Mouse (Mus musculus) kidney, embryonic 14.5 days (tissue): ENCODE data around the gene Chsy1. TPM values are rescaled to one million over a fixed set of nuclear protein-coding genes. Genes with fewer than 3 reads are reported as not detected.

Experiments used
- ATAC-seq: fragments of 200-750 bp; cut with Nextera tagmentation; 2 replicates; pipeline ENCODE4 v1.8.0; 2017; ENCODE audit warnings: moderate number of reproducible peaks, mild to moderate bottlenecking, moderate TSS enrichment, moderate library complexity; ENCODE audit not compliant: low FRiP score, low TSS enrichment
- H3K27ac ChIP-seq: fragments of 300-500 bp; sonication (generic); 2 replicates; pipeline ENCODE4 v1.5.1; 2014; ENCODE audit warnings: low read depth, mild to moderate bottlenecking, low read length, moderate library complexity, mixed read lengths
- H3K27me3 ChIP-seq: fragments of 300-500 bp; sonication (generic); 2 replicates; pipeline ENCODE4 v1.6.1; 2014; ENCODE audit warnings: mild to moderate bottlenecking, low read length; ENCODE audit not compliant: control insufficient read depth, insufficient read depth
- H3K36me3 ChIP-seq: fragments of 300-500 bp; sonication (generic); 2 replicates; pipeline ENCODE4 v1.6.1; 2014; ENCODE audit warnings: low read length, mixed read lengths; ENCODE audit not compliant: control insufficient read depth, insufficient read depth
- H3K4me1 ChIP-seq: fragments of 300-500 bp; sonication (generic); 2 replicates; pipeline ENCODE4 v1.6.1; 2014; ENCODE audit warnings: low read length, mixed read lengths; ENCODE audit not compliant: control insufficient read depth, insufficient read depth
- H3K4me2 ChIP-seq: fragments of 300-500 bp; sonication (generic); replicated peaks from 2 replicates; pipeline ENCODE4 v1.6.1; 2014; ENCODE audit warnings: low read depth, mild to moderate bottlenecking, low read length
- H3K4me3 ChIP-seq: fragments of 300-500 bp; sonication (generic); 2 replicates; pipeline ENCODE4 v1.5.1; 2014; ENCODE audit warnings: mild to moderate bottlenecking, low read length
- H3K9ac ChIP-seq: fragments of 300-500 bp; sonication (generic); 2 replicates; pipeline ENCODE4 v1.6.1; 2014; ENCODE audit warnings: low read depth, mild to moderate bottlenecking, low read length, moderate library complexity
- H3K9me3 ChIP-seq: fragments of 300-500 bp; sonication (generic); 2 replicates; pipeline ENCODE4 v1.6.1; 2016; ENCODE audit warnings: low read length; ENCODE audit not compliant: control insufficient read depth
- WGBS: fragments of 180-500 bp; shearing (Covaris S2); extraction: QIAGEN DNeasy Blood & Tissue Kit; methylation state at CpG from one replicate; pipeline ENCODE4 v1.1.7; 2014; 5-methylcytosine and 5-hydroxymethylcytosine counted together
- polyA plus RNA-seq: library from polyadenylated mRNA; unstranded; fragments of >200 nt; fragmentation: Nextera tagmentation; extraction: Ambion mirVana; gene quantifications from 2 replicates; pipeline ENCODE4 v1.2.1, GENCODE M21; 2014

Gene Chsy1
- polyA plus RNA-seq, 1 experiment from 2014 or later: 29.7 TPM

GRCm38 (mm10) chr7:66116906-66117482, 7.7 kb downstream of the Chsy1 start:
- H3K4me2 ChIP-seq: no peak overlapping the region
- no peak overlapping the region for H3K4me3 ChIP-seq
- 71% methylated on average over 8 of the region's 8 CpGs for WGBS
- no peaks in the 10 kb centered on the region for H3K27me3 ChIP-seq
- no peaks in the 10 kb centered on the region for H3K9me3 ChIP-seq
- H3K9ac ChIP-seq: no peak overlapping the region
- no peak overlapping the region for H3K27ac ChIP-seq
- peaks cover 3% of the 10 kb centered on the region; the same call in 1 of the 2 replicates for H3K36me3 ChIP-seq
- peaks cover 40% of the 10 kb centered on the region for H3K4me1 ChIP-seq
- no peak for ATAC-seq

- no peak overlapping the region for H3K4me3 ChIP-seq
- no peaks in the 10 kb centered on the region for H3K27me3 ChIP-seq
- H3K4me1 ChIP-seq: peaks cover 36% of the 10 kb centered on the region
- 90% methylated on average over 3 of the region's 3 CpGs for WGBS
- H3K9ac ChIP-seq: no peak overlapping the region
- ATAC-seq: no peak
- no peaks in the 10 kb centered on the region for H3K9me3 ChIP-seq
- no peak overlapping the region for H3K27ac ChIP-seq
- no peak overlapping the region for H3K4me2 ChIP-seq
- H3K36me3 ChIP-seq: peaks cover 3% of the 10 kb centered on the region; the same call in 1 of the 2 replicates
Measured at GRCm38 (mm10) chr7:66118046-66118445, 8.7 kb downstream of the Chsy1 start.

- Histone ChIP-seq H3K9ac (no peak overlapping the region), H3K4me2 (no peak overlapping the region), H3K4me3 (no peak overlapping the region), H3K9me3 (no peaks in the 10 kb centered on the region), H3K4me1 (peaks cover 36% of the 10 kb centered on the region), H3K27ac (no peak overlapping the region), H3K27me3 (no peaks in the 10 kb centered on the region), H3K36me3 (peaks cover 3% of the 10 kb centered on the region; the same call in 1 of the 2 replicates)
- 77% methylated on average over 7 of the region's 7 CpGs for WGBS
- ATAC-seq: no peak
Measured at GRCm38 (mm10) chr7:66118796-66119195, 9.5 kb downstream of the Chsy1 start.

- Histone ChIP-seq H3K36me3 (peaks cover 1% of the 10 kb centered on the region; the same call in 1 of the 2 replicates), H3K27me3 (no peaks in the 10 kb centered on the region), H3K4me2 (no peak overlapping the region), H3K4me1 (peaks cover 32% of the 10 kb centered on the region), H3K27ac (no peak overlapping the region), H3K9me3 (no peaks in the 10 kb centered on the region), H3K9ac (no peak overlapping the region), H3K4me3 (no peak overlapping the region)
- ATAC-seq: no peak
- WGBS: 58% methylated on average over 1 of the region's 1 CpGs
Measured at GRCm38 (mm10) chr7:66120139-66120538, 10.8 kb downstream of the Chsy1 start.

GRCm38 (mm10) chr7:66120702-66121396, 11.5 kb downstream of the Chsy1 start:
- WGBS: 50% methylated on average over 7 of the region's 7 CpGs

GRCm38 (mm10) chr7:66124551-66124968, 15.2 kb downstream of the Chsy1 start:
- WGBS: 50% methylated on average over 11 of the region's 11 CpGs
- H3K27me3 ChIP-seq: no peaks in the 10 kb centered on the region
- H3K4me3 ChIP-seq: no peak overlapping the region
- H3K27ac ChIP-seq: no peak overlapping the region
- H3K4me1 ChIP-seq: peaks cover 19% of the 10 kb centered on the region; the same call in 1 of the 2 replicates
- H3K4me2 ChIP-seq: no peak overlapping the region
- no peak overlapping the region for H3K9ac ChIP-seq
- peak; percentile 39; the same call in 1 of the 2 replicates for ATAC-seq
- no peaks in the 10 kb centered on the region for H3K9me3 ChIP-seq
- peaks cover 16% of the 10 kb centered on the region; the same call in 1 of the 2 replicates for H3K36me3 ChIP-seq

More at GRCm38 (mm10) chr7:66120702-66121396, 11.5 kb downstream of the Chsy1 start:
- H3K27ac ChIP-seq: no peak overlapping the region
- no peak overlapping the region for H3K4me3 ChIP-seq
- H3K4me2 ChIP-seq: no peak overlapping the region
- H3K4me1 ChIP-seq: peaks cover 28% of the 10 kb centered on the region
- ATAC-seq: no peak
- no peak overlapping the region for H3K9ac ChIP-seq
- peaks cover 8% of the 10 kb centered on the region; the same call in 1 of the 2 replicates for H3K36me3 ChIP-seq
- no peaks in the 10 kb centered on the region for H3K9me3 ChIP-seq
- H3K27me3 ChIP-seq: no peaks in the 10 kb centered on the region

- H3K4me2 ChIP-seq: no peak overlapping the region
- peaks cover 20% of the 10 kb centered on the region; the same call in 1 of the 2 replicates for H3K36me3 ChIP-seq
- WGBS: 89% methylated on average over 14 of the region's 14 CpGs
- no peak overlapping the region for H3K4me3 ChIP-seq
- no peaks in the 10 kb centered on the region for H3K27me3 ChIP-seq
- no peak overlapping the region for H3K27ac ChIP-seq
- peaks cover 11% of the 10 kb centered on the region; the same call in 1 of the 2 replicates for H3K4me1 ChIP-seq
- no peaks in the 10 kb centered on the region for H3K9me3 ChIP-seq
- no peak for ATAC-seq
- no peak overlapping the region for H3K9ac ChIP-seq
Measured at GRCm38 (mm10) chr7:66125368-66125767, 16.1 kb downstream of the Chsy1 start.

- Histone ChIP-seq H3K9me3 (no peaks in the 10 kb centered on the region), H3K4me3 (no peak overlapping the region), H3K4me2 (no peak overlapping the region), H3K27ac (no peak overlapping the region), H3K9ac (no peak overlapping the region), H3K27me3 (no peaks in the 10 kb centered on the region), H3K36me3 (peaks cover 25% of the 10 kb centered on the region; the same call in 1 of the 2 replicates), H3K4me1 (no peaks in the 10 kb centered on the region)
- 85% methylated on average over 4 of the region's 4 CpGs for WGBS
- ATAC-seq: no peak
Measured at GRCm38 (mm10) chr7:66127951-66128645, 18.8 kb downstream of the Chsy1 start.
